Mouse (Mus musculus): Measurements from ENCODE around the gene Cap2. TPM values are rescaled to one million over a fixed set of nuclear protein-coding genes. Genes with fewer than 3 reads are reported as not detected.

Cap2 gene
- total RNA-seq, 1 experiment from 2014 or later = 1.0 TPM

GRCm38 (mm10) chr13:46548600-46549179 lies 47.0 kb downstream of the Cap2 start:
- no peak for ATAC-seq (replicated peaks; ENCODE audit: low read depth, poor library complexity, severe bottlenecking)

GRCm38 (mm10) chr13:46550627-46551026 lies 49.0 kb downstream of the Cap2 start:
- ATAC-seq (replicated peaks; ENCODE audit: low read depth, poor library complexity, severe bottlenecking) = no peak

- ATAC-seq (replicated peaks; ENCODE audit: low read depth, poor library complexity, severe bottlenecking) = no peak
These were observed 53.1 kb downstream of the Cap2 start for GRCm38 (mm10) chr13:46554736-46555135.

GRCm38 (mm10) chr13:46565913-46566312 lies 64.3 kb downstream of the Cap2 start:
- ATAC-seq (replicated peaks; ENCODE audit: low read depth, poor library complexity, severe bottlenecking) = no peak

GRCm38 (mm10) chr13:46569469-46569868 lies 67.8 kb downstream of the Cap2 start:
- ATAC-seq (replicated peaks; ENCODE audit: low read depth, poor library complexity, severe bottlenecking) = no peak

GRCm38 (mm10) chr13:46571141-46571592 lies 69.5 kb downstream of the Cap2 start:
- peak; percentile 22; the same call in 1 of the 2 replicates for ATAC-seq (replicated peaks; ENCODE audit: low read depth, poor library complexity, severe bottlenecking)

- ATAC-seq (replicated peaks; ENCODE audit: low read depth, poor library complexity, severe bottlenecking) = no peak
These were observed 70.5 kb downstream of the Cap2 start for GRCm38 (mm10) chr13:46571961-46572647.

GRCm38 (mm10) chr13:46572648-46573163 lies 71.1 kb downstream of the Cap2 start:
- no peak for ATAC-seq (replicated peaks; ENCODE audit: low read depth, poor library complexity, severe bottlenecking)

GRCm38 (mm10) chr13:46574201-46574600 lies 72.6 kb downstream of the Cap2 start:
- no peak for ATAC-seq (replicated peaks; ENCODE audit: low read depth, poor library complexity, severe bottlenecking)

GRCm38 (mm10) chr13:46574707-46575106 lies 73.1 kb downstream of the Cap2 start:
- no peak for ATAC-seq (replicated peaks; ENCODE audit: low read depth, poor library complexity, severe bottlenecking)

GRCm38 (mm10) chr13:46584860-46585259 lies 83.2 kb downstream of the Cap2 start:
- no peak for ATAC-seq (replicated peaks; ENCODE audit: low read depth, poor library complexity, severe bottlenecking)

GRCm38 (mm10) chr13:46587717-46588289 lies 86.2 kb downstream of the Cap2 start:
- no peak for ATAC-seq (replicated peaks; ENCODE audit: low read depth, poor library complexity, severe bottlenecking)

GRCm38 (mm10) chr13:46588606-46589005 lies 87.0 kb downstream of the Cap2 start:
- no peak for ATAC-seq (replicated peaks; ENCODE audit: low read depth, poor library complexity, severe bottlenecking)

- no peak for ATAC-seq (replicated peaks; ENCODE audit: low read depth, poor library complexity, severe bottlenecking)
These were observed 89.2 kb downstream of the Cap2 start for GRCm38 (mm10) chr13:46590885-46591284.

GRCm38 (mm10) chr13:46600694-46601093 lies 99.0 kb downstream of the Cap2 start:
- ATAC-seq (replicated peaks; ENCODE audit: low read depth, poor library complexity, severe bottlenecking) = no peak

- no peak for ATAC-seq (replicated peaks; ENCODE audit: low read depth, poor library complexity, severe bottlenecking)
These were observed 99.7 kb downstream of the Cap2 start for GRCm38 (mm10) chr13:46601386-46601785.

- ATAC-seq (replicated peaks; ENCODE audit: low read depth, poor library complexity, severe bottlenecking) = 0 out of 2 replicates have a peak, but pooled peaks have one; percentile 25
These were observed 101.0 kb downstream of the Cap2 start for GRCm38 (mm10) chr13:46602674-46603073.

GRCm38 (mm10) chr13:46611033-46611432 lies 109.4 kb downstream of the Cap2 start:
- ATAC-seq (replicated peaks; ENCODE audit: low read depth, poor library complexity, severe bottlenecking) = no peak

- no peak for ATAC-seq (replicated peaks; ENCODE audit: low read depth, poor library complexity, severe bottlenecking)
These were observed 112.1 kb downstream of the Cap2 start for GRCm38 (mm10) chr13:46613694-46614272.

- no peak for ATAC-seq (replicated peaks; ENCODE audit: low read depth, poor library complexity, severe bottlenecking)
These were observed 115.2 kb downstream of the Cap2 start for GRCm38 (mm10) chr13:46616673-46617362.
